Mouse (Mus musculus): ENCODE results near the gene Fbxo46. TPM values are rescaled to one million over a fixed set of nuclear protein-coding genes. Genes with fewer than 3 reads are reported as not detected.

The Fbxo46 gene
- polyA plus RNA-seq, 1 experiment from 2014 or later: 5.1 TPM

DNA sequence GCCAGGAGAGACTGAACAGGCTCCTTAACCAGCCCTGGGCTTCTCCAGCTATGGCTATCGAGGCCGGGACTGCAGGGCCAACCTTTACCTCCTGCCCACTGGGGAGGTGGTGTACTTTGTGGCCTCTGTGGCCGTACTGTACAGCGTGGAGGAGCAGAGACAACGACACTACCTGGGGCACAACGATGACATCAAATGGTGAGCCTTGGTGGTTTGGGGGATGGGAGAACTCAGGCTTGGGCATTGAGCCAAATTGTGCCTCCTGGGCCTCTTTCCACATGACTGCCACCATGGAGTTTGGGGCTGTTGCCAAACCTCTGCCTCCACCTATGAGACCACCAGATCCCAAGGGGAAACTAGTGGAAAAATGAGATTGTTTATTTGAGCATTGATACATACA lies 65.1 kb downstream of the Fbxo46 start:
- TF ChIP-seq CTCF (IDR thresholded peaks at IDR 0.05; ENCODE audit: low read depth): no peak
- Histone ChIP-seq H3K9me3 (ENCODE audit: control insufficient read depth) (no peaks in the 10 kb centered on the region), H3K4me3 (ENCODE audit: low read depth, low read length) (no peak overlapping the region), H3K27me3 (replicated peaks; ENCODE audit: control insufficient read depth, insufficient read depth, low read length) (peaks cover 4% of the 10 kb centered on the region; the same call in 1 of the 2 replicates), H3K9ac (ENCODE audit: low read depth, low read length) (no peak overlapping the region), H3K27ac (ENCODE audit: low read depth, low read length) (no peak overlapping the region), H3K4me1 (replicated peaks; ENCODE audit: control insufficient read depth, insufficient read depth, low read length) (0 out of 2 replicates have a peak, but pooled peaks cover 4% of the 10 kb centered on the region), H3K36me3 (ENCODE audit: control insufficient read depth, insufficient read depth) (peaks cover 5% of the 10 kb centered on the region; the same call in 1 of the 2 replicates), H3K4me2 (replicated peaks; ENCODE audit: low read depth) (no peak overlapping the region)
- 69% methylated on average over 6 of the region's 6 CpGs for WGBS
- ATAC-seq: peak; percentile 15; the same call in 1 of the 2 replicates

MicroRNA genes within 50 kb of the gene (microRNA counts, 519-probe panel; counts per million panel counts)
- microRNA mmu-miR-330: not detected

Small RNA genes within 50 kb of the gene (microRNA-seq; reads per million reads assigned to microRNA genes)
- gene Mir3100: not detected
- gene Mir330: 110 reads per million, percentile 48 among the genes with 10 or more reads in this experiment

Other genes with a start within 250 kb of the Fbxo46 start
- gene Pglyrp1, start 248.5 kb upstream of the Fbxo46 start, polyA plus RNA-seq (2015; fragmentation: Nextera tagmentation; extraction: Ambion mirVana): 141 and 155 TPM in 2 replicates
- 13.5 and 15.1 TPM in 2 replicates for gene Ccdc61, start 209.4 kb upstream of the Fbxo46 start, polyA plus RNA-seq (2015; fragmentation: Nextera tagmentation; extraction: Ambion mirVana)
- gene Nova2, start 194.0 kb upstream of the Fbxo46 start, polyA plus RNA-seq (2015; fragmentation: Nextera tagmentation; extraction: Ambion mirVana): 0.18 and 0.24 TPM in 2 replicates
- gene Nanos2, start 132.5 kb upstream of the Fbxo46 start, polyA plus RNA-seq (2015; fragmentation: Nextera tagmentation; extraction: Ambion mirVana): not detected in 2 replicates
- 1.1 and 1.2 TPM in 2 replicates for gene Mypop, start 128.6 kb upstream of the Fbxo46 start, polyA plus RNA-seq (2015; fragmentation: Nextera tagmentation; extraction: Ambion mirVana)
- 11.4 and 11.9 TPM in 2 replicates for gene Irf2bp1, start 115.8 kb upstream of the Fbxo46 start, polyA plus RNA-seq (2015; fragmentation: Nextera tagmentation; extraction: Ambion mirVana)
- gene Foxa3, start 96.3 kb upstream of the Fbxo46 start, polyA plus RNA-seq (2015; fragmentation: Nextera tagmentation; extraction: Ambion mirVana): 11.8 and 12.4 TPM in 2 replicates
- gene Sympk, start 95.5 kb upstream of the Fbxo46 start, polyA plus RNA-seq (2015; fragmentation: Nextera tagmentation; extraction: Ambion mirVana): 8.9 and 9.1 TPM in 2 replicates
- not detected in 2 replicates for gene Rsph6a, start 65.2 kb upstream of the Fbxo46 start, polyA plus RNA-seq (2015; fragmentation: Nextera tagmentation; extraction: Ambion mirVana)
- gene Dmwd, start 43.6 kb upstream of the Fbxo46 start, polyA plus RNA-seq (2015; fragmentation: Nextera tagmentation; extraction: Ambion mirVana): 4.7 and 5.4 TPM in 2 replicates
- gene Dmpk, start 36.0 kb upstream of the Fbxo46 start, polyA plus RNA-seq (2015; fragmentation: Nextera tagmentation; extraction: Ambion mirVana): 50.8 and 60.4 TPM in 2 replicates
- 4.6 and 5.1 TPM in 2 replicates for gene Six5, start 25.3 kb upstream of the Fbxo46 start, polyA plus RNA-seq (2015; fragmentation: Nextera tagmentation; extraction: Ambion mirVana)
- 0.38 and 0.39 TPM in 2 replicates for gene Gm4969, start 1.5 kb upstream of the Fbxo46 start, polyA plus RNA-seq (2015; fragmentation: Nextera tagmentation; extraction: Ambion mirVana)
- 7.3 and 8.1 TPM in 2 replicates for gene Qpctl, start 29.4 kb downstream of the Fbxo46 start, polyA plus RNA-seq (2015; fragmentation: Nextera tagmentation; extraction: Ambion mirVana)
- 66.3 and 69.6 TPM in 2 replicates for gene Snrpd2, start 29.9 kb downstream of the Fbxo46 start, polyA plus RNA-seq (2015; fragmentation: Nextera tagmentation; extraction: Ambion mirVana)
- 0.48 and 0.67 TPM in 2 replicates for gene Gipr, start 46.3 kb downstream of the Fbxo46 start, polyA plus RNA-seq (2015; fragmentation: Nextera tagmentation; extraction: Ambion mirVana)
- gene Eml2, start 56.6 kb downstream of the Fbxo46 start, polyA plus RNA-seq (2015; fragmentation: Nextera tagmentation; extraction: Ambion mirVana): 5.0 and 5.1 TPM in 2 replicates
- 1.3 and 1.6 TPM in 2 replicates for gene Gpr4, start 92.7 kb downstream of the Fbxo46 start, polyA plus RNA-seq (2015; fragmentation: Nextera tagmentation; extraction: Ambion mirVana)
- 26.5 and 27.5 TPM in 2 replicates for gene Opa3, start 108.5 kb downstream of the Fbxo46 start, polyA plus RNA-seq (2015; fragmentation: Nextera tagmentation; extraction: Ambion mirVana)
- gene Vasp, start 152.0 kb downstream of the Fbxo46 start, polyA plus RNA-seq (2015; fragmentation: Nextera tagmentation; extraction: Ambion mirVana): 98.5 and 106 TPM in 2 replicates
- gene Ppm1n, start 160.2 kb downstream of the Fbxo46 start, polyA plus RNA-seq (2015; fragmentation: Nextera tagmentation; extraction: Ambion mirVana): 0.12 and 0.14 TPM in 2 replicates
- 7.1 and 9.3 TPM in 2 replicates for gene Rtn2, start 162.8 kb downstream of the Fbxo46 start, polyA plus RNA-seq (2015; fragmentation: Nextera tagmentation; extraction: Ambion mirVana)
- 0.12 and 0.54 TPM in 2 replicates for gene Fosb, start 190.2 kb downstream of the Fbxo46 start, polyA plus RNA-seq (2015; fragmentation: Nextera tagmentation; extraction: Ambion mirVana)
- 22.1 and 27.1 TPM in 2 replicates for gene Ercc1, start 224.9 kb downstream of the Fbxo46 start, polyA plus RNA-seq (2015; fragmentation: Nextera tagmentation; extraction: Ambion mirVana)
- 8.3 and 9.7 TPM in 2 replicates for gene Cd3eap, start 239.6 kb downstream of the Fbxo46 start, polyA plus RNA-seq (2015; fragmentation: Nextera tagmentation; extraction: Ambion mirVana)
- 1.4 TPM in 2 replicates for gene Ppp1r13l, start 239.9 kb downstream of the Fbxo46 start, polyA plus RNA-seq (2015; fragmentation: Nextera tagmentation; extraction: Ambion mirVana)

All from intestine, postnatal 0 days (tissue).